Comparison of ENCODE assay signal across 8 mouse cellular contexts in the genomic region with DNA sequence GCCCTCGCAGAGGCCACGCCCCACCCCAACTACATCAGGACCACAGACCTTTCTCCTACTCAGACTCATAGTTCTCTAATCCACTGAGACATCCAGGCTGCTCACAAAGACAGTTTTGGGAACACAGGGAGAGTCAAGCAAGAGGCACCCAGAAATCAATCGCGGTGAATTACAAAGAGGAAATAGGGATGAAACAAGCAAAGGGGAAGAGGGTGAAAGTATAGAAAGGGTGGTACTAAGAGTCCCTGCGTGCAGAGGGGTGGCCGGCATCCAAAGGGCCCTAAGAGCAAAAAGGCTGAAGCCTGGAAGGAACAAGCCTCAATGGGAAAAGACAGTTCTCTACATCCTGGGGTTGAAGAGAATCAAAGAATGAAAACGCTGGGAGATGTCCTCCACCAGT. TPM values are rescaled to one million over a fixed set of nuclear protein-coding genes. Genes with fewer than 3 reads are reported as not detected.
A peak's percentile ranks its signal among the peaks of the same experiment; 100 is the strongest.
DNase-seq lines count a peak whose midpoint lies in the region; ATAC-seq lines count a peak whose summit lies in the region.
"Had no signal": no experiment of that assay in that cellular context is flagged by ENCODE, and none has a peak within 500 bp of the region (broad histone marks: within the 10 kb centered on the region; RNA-seq: fewer than 3 reads in every experiment).

No protein-coding gene starts in this region.

- H3K4me3 ChIP-seq in lung, embryonic 15.5 days: peak overlapping the region; percentile 82
- peak overlapping the region; percentile 96; the same call in 1 of the 2 replicates for H3K4me3 ChIP-seq in forebrain, embryonic 15.5 days
- H3K4me3 ChIP-seq in limb, embryonic 11.5 days (ENCODE audit: low read depth, low read length): peak overlapping the region; percentile 87; the same call in 1 of the 2 replicates
- H3K4me3 ChIP-seq in neural tube, embryonic 13.5 days: peak overlapping the region; percentile 93

- no peak for DNase-seq in lung, postnatal 10 days
- DNase-seq in limb, embryonic 11.5 days (ENCODE audit: low spot score): no peak
- DNase-seq in urinary bladder, postnatal 10 days (ENCODE audit: low spot score): no peak
- no peak for DNase-seq in right cerebral cortex, postnatal 36 days (ENCODE audit: low spot score in 2 of 2)
- DNase-seq: left cerebral cortex, postnatal 4 days had no signal

- 12% methylated on average over 7 of the region's 7 CpGs for WGBS in lung, embryonic 15.5 days
- 6% methylated on average over 7 of the region's 7 CpGs for WGBS in forebrain, embryonic 15.5 days
- 4% methylated on average over 7 of the region's 7 CpGs for WGBS in limb, embryonic 11.5 days
- WGBS in neural tube, embryonic 13.5 days: 4% methylated on average over 7 of the region's 7 CpGs

- H3K27me3 ChIP-seq in lung, embryonic 15.5 days: peaks cover 17% of the 10 kb centered on the region
- H3K27me3 ChIP-seq in forebrain, embryonic 15.5 days: no peaks in the 10 kb centered on the region
- H3K27me3 ChIP-seq in limb, embryonic 11.5 days (ENCODE audit: control insufficient read depth, insufficient read depth, low read length): peaks cover 12% of the 10 kb centered on the region
- H3K27me3 ChIP-seq in neural tube, embryonic 13.5 days: peaks cover 29% of the 10 kb centered on the region

- H3K27ac ChIP-seq in lung, embryonic 15.5 days: no peak overlapping the region
- no peak overlapping the region for H3K27ac ChIP-seq in forebrain, embryonic 15.5 days (replicated peaks)
- no peak overlapping the region for H3K27ac ChIP-seq in limb, embryonic 11.5 days (replicated peaks; ENCODE audit: low read depth, low read length)
- no peak overlapping the region for H3K27ac ChIP-seq in neural tube, embryonic 13.5 days (replicated peaks)

- H3K9ac ChIP-seq in lung, embryonic 15.5 days: peak overlapping the region; percentile 37; the same call in 1 of the 2 replicates
- peak overlapping the region; percentile 94; the same call in 1 of the 2 replicates for H3K9ac ChIP-seq in forebrain, embryonic 15.5 days (replicated peaks)
- H3K9ac ChIP-seq in limb, embryonic 11.5 days (ENCODE audit: low read length): no peak overlapping the region
- peak overlapping the region; percentile 97; the same call in 1 of the 2 replicates for H3K9ac ChIP-seq in neural tube, embryonic 13.5 days

- H3K9me3 ChIP-seq in lung, embryonic 15.5 days: no peaks in the 10 kb centered on the region
- no peaks in the 10 kb centered on the region for H3K9me3 ChIP-seq in forebrain, embryonic 15.5 days
- no peaks in the 10 kb centered on the region for H3K9me3 ChIP-seq in limb, embryonic 11.5 days (ENCODE audit: control insufficient read depth, low read length)
- H3K9me3 ChIP-seq in neural tube, embryonic 13.5 days: no peaks in the 10 kb centered on the region

- no peaks in the 10 kb centered on the region for H3K36me3 ChIP-seq in lung, embryonic 15.5 days
- H3K36me3 ChIP-seq in forebrain, embryonic 15.5 days: no peaks in the 10 kb centered on the region
- H3K36me3 ChIP-seq in limb, embryonic 11.5 days (ENCODE audit: control insufficient read depth, insufficient read depth, low read length): no peaks in the 10 kb centered on the region
- no peaks in the 10 kb centered on the region for H3K36me3 ChIP-seq in neural tube, embryonic 13.5 days

- peak overlapping the region; percentile 97 for H3K4me2 ChIP-seq in lung, embryonic 15.5 days
- H3K4me2 ChIP-seq in forebrain, embryonic 15.5 days (replicated peaks): peak overlapping the region; percentile 84
- peak overlapping the region; percentile 98 for H3K4me2 ChIP-seq in limb, embryonic 11.5 days (ENCODE audit: low read depth, severe bottlenecking)
- peak overlapping the region; percentile 93 for H3K4me2 ChIP-seq in neural tube, embryonic 13.5 days

- peaks cover 38% of the 10 kb centered on the region for H3K4me1 ChIP-seq in lung, embryonic 15.5 days
- H3K4me1 ChIP-seq in forebrain, embryonic 15.5 days: peaks cover 45% of the 10 kb centered on the region
- peaks cover 8% of the 10 kb centered on the region; the same call in 1 of the 2 replicates for H3K4me1 ChIP-seq in limb, embryonic 11.5 days (ENCODE audit: control insufficient read depth, insufficient read depth, low read length)
- H3K4me1 ChIP-seq in neural tube, embryonic 13.5 days (replicated peaks): peaks cover 46% of the 10 kb centered on the region

- ATAC-seq in lung, embryonic 15.5 days (ENCODE audit: borderline replicate concordance, extremely low read depth, low FRiP score, low TSS enrichment): no peak
- no peak for ATAC-seq in forebrain, embryonic 15.5 days (replicated peaks)
- no peak for ATAC-seq in limb, embryonic 11.5 days (ENCODE audit: insufficient number of reproducible peaks, low FRiP score, low TSS enrichment, low read depth)
- ATAC-seq in neural tube, embryonic 13.5 days (ENCODE audit: low read depth): no peak

RNA-seq across cellular contexts. Expression of a gene that starts 0.9 kb away (rescaled TPM):
- 18.3 and 18.4 TPM in 2 replicates for polyA plus RNA-seq in lung, embryonic 15.5 days (2015; fragmentation: Nextera tagmentation; extraction: Ambion mirVana)
- polyA plus RNA-seq in forebrain, embryonic 15.5 days (2015; fragmentation: Nextera tagmentation; extraction: Ambion mirVana): 25.3 and 27.2 TPM in 2 replicates
- 26.9 and 28.2 TPM in 2 replicates for polyA plus RNA-seq in limb, embryonic 11.5 days (2014; fragmentation: Nextera tagmentation; extraction: Ambion mirVana)
- 23.7 and 25.3 TPM in 2 replicates for polyA plus RNA-seq in neural tube, embryonic 13.5 days (2015; fragmentation: Nextera tagmentation; extraction: Ambion mirVana)

RNA-seq across cellular contexts. Expression of a gene that starts 16.4 kb away (rescaled TPM):
- polyA plus RNA-seq in lung, embryonic 15.5 days (2015; fragmentation: Nextera tagmentation; extraction: Ambion mirVana): 1.5 and 2.5 TPM in 2 replicates
- 0.63 and 0.69 TPM in 2 replicates for polyA plus RNA-seq in forebrain, embryonic 15.5 days (2015; fragmentation: Nextera tagmentation; extraction: Ambion mirVana)
- 0.48 and 0.57 TPM in 2 replicates for polyA plus RNA-seq in limb, embryonic 11.5 days (2014; fragmentation: Nextera tagmentation; extraction: Ambion mirVana)
- polyA plus RNA-seq in neural tube, embryonic 13.5 days (2015; fragmentation: Nextera tagmentation; extraction: Ambion mirVana): 0.46 and 0.61 TPM in 2 replicates

RNA-seq across cellular contexts. Expression of a gene that starts 17.8 kb away (rescaled TPM):
- 0.98 and 1.2 TPM in 2 replicates for polyA plus RNA-seq in lung, embryonic 15.5 days (2015; fragmentation: Nextera tagmentation; extraction: Ambion mirVana)
- polyA plus RNA-seq in forebrain, embryonic 15.5 days (2015; fragmentation: Nextera tagmentation; extraction: Ambion mirVana): 1.3 and 1.6 TPM in 2 replicates
- 0.04 and 0.26 TPM in 2 replicates for polyA plus RNA-seq in limb, embryonic 11.5 days (2014; fragmentation: Nextera tagmentation; extraction: Ambion mirVana)
- 1.2 and 1.4 TPM in 2 replicates for polyA plus RNA-seq in neural tube, embryonic 13.5 days (2015; fragmentation: Nextera tagmentation; extraction: Ambion mirVana)

RNA-seq across cellular contexts. Expression of a gene that starts 27.9 kb away (rescaled TPM):
- not detected in 2 replicates for polyA plus RNA-seq in lung, embryonic 15.5 days (2015; fragmentation: Nextera tagmentation; extraction: Ambion mirVana)
- polyA plus RNA-seq in forebrain, embryonic 15.5 days (2015; fragmentation: Nextera tagmentation; extraction: Ambion mirVana): not detected in 2 replicates
- not detected in 2 replicates for polyA plus RNA-seq in limb, embryonic 11.5 days (2014; fragmentation: Nextera tagmentation; extraction: Ambion mirVana)
- not detected in 2 replicates for polyA plus RNA-seq in neural tube, embryonic 13.5 days (2015; fragmentation: Nextera tagmentation; extraction: Ambion mirVana)

RNA-seq across cellular contexts. Expression of a gene that starts 34.9 kb away (rescaled TPM):
- polyA plus RNA-seq in lung, embryonic 15.5 days (2015; fragmentation: Nextera tagmentation; extraction: Ambion mirVana): 0.76 and 0.89 TPM in 2 replicates
- polyA plus RNA-seq in forebrain, embryonic 15.5 days (2015; fragmentation: Nextera tagmentation; extraction: Ambion mirVana): 24.2 and 25.8 TPM in 2 replicates
- 0.05 TPM in 1 of 2 replicates, not detected in the other for polyA plus RNA-seq in limb, embryonic 11.5 days (2014; fragmentation: Nextera tagmentation; extraction: Ambion mirVana)
- 39.9 and 40.7 TPM in 2 replicates for polyA plus RNA-seq in neural tube, embryonic 13.5 days (2015; fragmentation: Nextera tagmentation; extraction: Ambion mirVana)
